Mouse (Mus musculus) MEL (cell line): ENCODE data around the gene Nip7. TPM values are rescaled to one million over a fixed set of nuclear protein-coding genes. Genes with fewer than 3 reads are reported as not detected.

ENCODE experiments used
- DNase-seq: peaks from one replicate; pipeline ENCODE4 v3.0.0; 2011; ENCODE audit warnings: low read depth, low spot score
- H3K27ac ChIP-seq: 2 replicates; pipeline ENCODE4 v1.5.1; 2012; ENCODE audit warnings: low read depth, mild to moderate bottlenecking, control low read depth, low read length, moderate library complexity; ENCODE audit not compliant: control insufficient read depth
- H3K27me3 ChIP-seq, 2 experiments: fragments of 150-350 bp in 1 of 2; sonication (generic) in 1 of 2; 2 replicates each; pipeline ENCODE4 v1.6.1; 2012; ENCODE audit warnings: low read length in 2 of 2, mild to moderate bottlenecking in 2 of 2, improper control_type of control experiment in 1 of 2, moderate library complexity in 1 of 2; ENCODE audit not compliant: insufficient read depth in 2 of 2, control insufficient read depth in 1 of 2
- H3K36me3 ChIP-seq, 2 experiments: 2 replicates each; pipeline ENCODE4 v1.6.1; 2012 to 2014; ENCODE audit warnings: low read length in 2 of 2, improper control_type of control experiment in 1 of 2, inconsistent platforms in 1 of 2, mild to moderate bottlenecking in 1 of 2; ENCODE audit not compliant: insufficient read depth in 2 of 2, control insufficient read depth in 1 of 2
- H3K4me1 ChIP-seq, 2 experiments: fragments of 150-350 bp in 1 of 2; sonication (generic) in 1 of 2; 2 replicates each; pipeline ENCODE4 v1.6.1; 2012; ENCODE audit warnings: low read length in 2 of 2, improper control_type of control experiment in 1 of 2, mild to moderate bottlenecking in 1 of 2; ENCODE audit not compliant: insufficient read depth in 2 of 2, control insufficient read depth in 1 of 2
- H3K4me3 ChIP-seq, 2 experiments: fragments of 150-350 bp in 1 of 2; sonication (generic) in 1 of 2; 2 replicates each; pipeline ENCODE4 v1.5.1; 2012; ENCODE audit warnings: low read depth in 2 of 2, low read length in 2 of 2, mild to moderate bottlenecking in 2 of 2, moderate library complexity in 2 of 2, control low read depth in 1 of 2, improper control_type of control experiment in 1 of 2; ENCODE audit not compliant: control insufficient read depth in 1 of 2, insufficient read depth in 1 of 2
- H3K79me2 ChIP-seq: 2 replicates; pipeline ENCODE4 v1.6.1; 2012; ENCODE audit warnings: mild to moderate bottlenecking, low read length, moderate library complexity; ENCODE audit not compliant: control insufficient read depth, poor library complexity, insufficient read depth
- H3K9ac ChIP-seq: 2 replicates; pipeline ENCODE4 v1.6.1; 2012; ENCODE audit warnings: low read depth, mild to moderate bottlenecking, control low read depth, low read length, moderate library complexity; ENCODE audit not compliant: control insufficient read depth, poor library complexity, severe bottlenecking
- H3K9me3 ChIP-seq: fragments of 150-350 bp; sonication (generic); replicated peaks from 2 replicates; pipeline ENCODE4 v1.6.1; 2012; ENCODE audit warnings: mild to moderate bottlenecking, low read length, improper control_type of control experiment, moderate library complexity; ENCODE audit not compliant: insufficient read depth
- BHLHE40 ChIP-seq: IDR thresholded peaks from 2 replicates; pipeline ENCODE4 v1.6.1; 2012; ENCODE audit warnings: low read depth, mild to moderate bottlenecking, inconsistent platforms, low read length, improper control_type of control experiment, borderline replicate concordance
- CHD1 ChIP-seq: IDR thresholded peaks from 2 replicates; pipeline ENCODE4 v1.6.1; 2012; ENCODE audit warnings: low read depth, mild to moderate bottlenecking, inconsistent platforms, low read length, improper control_type of control experiment
- CHD2 ChIP-seq: IDR thresholded peaks from 2 replicates; pipeline ENCODE4 v1.6.1; 2011; ENCODE audit warnings: low read length, improper control_type of control experiment
- CTCF ChIP-seq, 3 experiments: IDR thresholded peaks in 2 of 3; conservative IDR thresholded peaks in 1 of 3; 2 replicates each; pipeline ENCODE4 v1.5.1; 2011 to 2012; ENCODE audit warnings: low read length in 3 of 3, low read depth in 2 of 3, mild to moderate bottlenecking in 2 of 3, improper control_type of control experiment in 1 of 3, inconsistent platforms in 1 of 3, mixed read lengths in 1 of 3, moderate library complexity in 1 of 3; ENCODE audit not compliant: control insufficient read depth in 1 of 3, insufficient read depth in 1 of 3, poor library complexity in 1 of 3, severe bottlenecking in 1 of 3
- E2F4 ChIP-seq: IDR thresholded peaks from 2 replicates; pipeline ENCODE4 v1.6.1; 2011; ENCODE audit warnings: low read depth, low read length, improper control_type of control experiment, borderline replicate concordance
- ELF1 ChIP-seq: IDR thresholded peaks from 2 replicates; pipeline ENCODE4 v1.6.1; 2014; ENCODE audit warnings: low read depth, mild to moderate bottlenecking, inconsistent platforms, low read length, improper control_type of control experiment, moderate library complexity
- EP300 ChIP-seq, 2 experiments: IDR thresholded peaks; 2 replicates each; pipeline ENCODE4 v1.6.1; 2011; ENCODE audit warnings: improper control_type of control experiment in 2 of 2, low read length in 2 of 2, low read depth in 1 of 2, mild to moderate bottlenecking in 1 of 2
- ETS1 ChIP-seq: IDR thresholded peaks from 2 replicates; pipeline ENCODE4 v1.6.1; 2012; ENCODE audit warnings: low read depth, mild to moderate bottlenecking, inconsistent platforms, low read length, improper control_type of control experiment, moderate library complexity
- GABPA ChIP-seq: IDR thresholded peaks from 2 replicates; pipeline ENCODE4 v1.6.1; 2012; ENCODE audit warnings: low read depth, mild to moderate bottlenecking, inconsistent platforms, low read length, improper control_type of control experiment, moderate library complexity
- GATA1 ChIP-seq: IDR thresholded peaks from 2 replicates; pipeline ENCODE4 v1.6.1; 2011; ENCODE audit warnings: low read depth, low read length, improper control_type of control experiment
- HCFC1 ChIP-seq: IDR thresholded peaks from 2 replicates; pipeline ENCODE4 v1.6.1; 2012; ENCODE audit warnings: low read depth, mild to moderate bottlenecking, inconsistent platforms, low read length, improper control_type of control experiment, moderate library complexity
- JUND ChIP-seq: IDR thresholded peaks from 2 replicates; pipeline ENCODE4 v1.6.1; 2011; ENCODE audit warnings: low read depth, mild to moderate bottlenecking, improper control_type of control experiment, low read length
- KAT2A ChIP-seq: conservative IDR thresholded peaks from 2 replicates; pipeline ENCODE4 v1.6.1; 2012; ENCODE audit warnings: low read depth, low read length, improper control_type of control experiment, inconsistent platforms
- MAFK ChIP-seq: IDR thresholded peaks from 2 replicates; pipeline ENCODE4 v1.6.1; 2011; ENCODE audit warnings: low read depth, mild to moderate bottlenecking, low read length, improper control_type of control experiment, borderline replicate concordance
- MAX ChIP-seq: IDR thresholded peaks from 2 replicates; pipeline ENCODE4 v1.6.1; 2011; ENCODE audit warnings: low read length, improper control_type of control experiment
- MAZ ChIP-seq: IDR thresholded peaks from 2 replicates; pipeline ENCODE4 v1.6.1; 2012; ENCODE audit warnings: low read depth, mild to moderate bottlenecking, inconsistent platforms, low read length, improper control_type of control experiment
- MEF2A ChIP-seq: IDR thresholded peaks from 2 replicates; pipeline ENCODE4 v1.6.1; 2014; ENCODE audit warnings: low read depth, mild to moderate bottlenecking, inconsistent platforms, low read length, improper control_type of control experiment; ENCODE audit not compliant: poor library complexity, insufficient replicate concordance, severe bottlenecking; ENCODE audit errors: extremely low read depth
- MXI1 ChIP-seq: IDR thresholded peaks from 2 replicates; pipeline ENCODE4 v1.6.1; 2011; ENCODE audit warnings: mild to moderate bottlenecking, low read depth, low read length, improper control_type of control experiment
- MYB ChIP-seq: IDR thresholded peaks from 2 replicates; pipeline ENCODE4 v1.6.1; 2011; ENCODE audit warnings: mild to moderate bottlenecking, low read depth, low read length, improper control_type of control experiment
- MYC ChIP-seq: IDR thresholded peaks from 2 replicates; pipeline ENCODE4 v1.6.1; 2011; ENCODE audit warnings: low read depth, mild to moderate bottlenecking, low read length, improper control_type of control experiment, moderate library complexity
- NELFE ChIP-seq: IDR thresholded peaks from 2 replicates; pipeline ENCODE4 v1.6.1; 2011; ENCODE audit warnings: low read depth, low read length, improper control_type of control experiment
- NRF1 ChIP-seq: IDR thresholded peaks from 2 replicates; pipeline ENCODE4 v1.6.1; 2014; ENCODE audit warnings: low read depth, mild to moderate bottlenecking, inconsistent platforms, low read length, improper control_type of control experiment, moderate library complexity; ENCODE audit not compliant: poor library complexity, insufficient read depth, severe bottlenecking
- POLR2A ChIP-seq, 2 experiments: IDR thresholded peaks; 2 replicates each; pipeline ENCODE4 v1.6.1; 2011 to 2012; ENCODE audit warnings: low read length in 2 of 2, mild to moderate bottlenecking in 2 of 2, control low read depth in 1 of 2, improper control_type of control experiment in 1 of 2, low read depth in 1 of 2, moderate library complexity in 1 of 2; ENCODE audit not compliant: control insufficient read depth in 1 of 2, insufficient read depth in 1 of 2, poor library complexity in 1 of 2
- POLR2AphosphoS2 ChIP-seq: IDR thresholded peaks from 2 replicates; pipeline ENCODE4 v1.6.1; 2011; ENCODE audit warnings: low read length, improper control_type of control experiment
- POLR2AphosphoS5 ChIP-seq: IDR thresholded peaks from 2 replicates; pipeline ENCODE4 v1.6.1; 2012; ENCODE audit warnings: low read depth, borderline replicate concordance, mild to moderate bottlenecking, inconsistent platforms, low read length, moderate library complexity, mixed read lengths
- RAD21 ChIP-seq: IDR thresholded peaks from 2 replicates; pipeline ENCODE4 v1.6.1; 2011; ENCODE audit warnings: mild to moderate bottlenecking, low read depth, low read length, improper control_type of control experiment
- RCOR1 ChIP-seq: IDR thresholded peaks from 2 replicates; pipeline ENCODE4 v1.6.1; 2012; ENCODE audit warnings: low read depth, mild to moderate bottlenecking, inconsistent platforms, low read length, improper control_type of control experiment
- SIN3A ChIP-seq: IDR thresholded peaks from 2 replicates; pipeline ENCODE4 v1.6.1; 2012; ENCODE audit warnings: low read length, improper control_type of control experiment, inconsistent platforms
- SMC3 ChIP-seq: IDR thresholded peaks from 2 replicates; pipeline ENCODE4 v1.6.1; 2011; ENCODE audit warnings: low read depth, low read length, improper control_type of control experiment
- TAL1 ChIP-seq: IDR thresholded peaks from 2 replicates; pipeline ENCODE4 v1.6.1; 2012; ENCODE audit warnings: mild to moderate bottlenecking, inconsistent platforms, low read length, moderate library complexity, mixed read lengths
- TBP ChIP-seq: IDR thresholded peaks from 2 replicates; pipeline ENCODE4 v1.8.0; 2011; ENCODE audit warnings: low read depth, low read length, improper control_type of control experiment
- TCF12 ChIP-seq: IDR thresholded peaks from 2 replicates; pipeline ENCODE4 v1.6.1; 2014; ENCODE audit warnings: low read depth, mild to moderate bottlenecking, inconsistent platforms, low read length, improper control_type of control experiment, moderate library complexity
- UBTF ChIP-seq: IDR thresholded peaks from 2 replicates; pipeline ENCODE4 v1.6.1; 2012; ENCODE audit warnings: low read depth, mild to moderate bottlenecking, inconsistent platforms, low read length, improper control_type of control experiment, moderate library complexity, borderline replicate concordance; ENCODE audit not compliant: insufficient read depth
- USF2 ChIP-seq, 2 experiments: IDR thresholded peaks; 2 replicates each; pipeline ENCODE4 v1.6.1; 2011 to 2012; ENCODE audit warnings: improper control_type of control experiment in 2 of 2, low read length in 2 of 2, borderline replicate concordance in 1 of 2, inconsistent platforms in 1 of 2, low read depth in 1 of 2, mild to moderate bottlenecking in 1 of 2; ENCODE audit not compliant: insufficient read depth in 1 of 2
- ZKSCAN1 ChIP-seq: IDR thresholded peaks from 2 replicates; pipeline ENCODE4 v1.6.1; 2012; ENCODE audit warnings: low read depth, mild to moderate bottlenecking, inconsistent platforms, low read length, improper control_type of control experiment, moderate library complexity
- ZMIZ1 ChIP-seq: IDR thresholded peaks from 2 replicates; pipeline ENCODE4 v1.6.1; 2012; ENCODE audit warnings: low read depth, mild to moderate bottlenecking, inconsistent platforms, low read length, improper control_type of control experiment, moderate library complexity
- ZNF384 ChIP-seq: IDR thresholded peaks from 2 replicates; pipeline ENCODE4 v1.6.1; 2012; ENCODE audit warnings: low read depth, mild to moderate bottlenecking, inconsistent platforms, low read length, improper control_type of control experiment
- polyA plus RNA-seq, 2 experiments: library from polyadenylated mRNA; stranded (reverse) in 1 of 2; unstranded in 1 of 2; fragments of >175 nt in 1 of 2; fragments of >200 nt in 1 of 2; gene quantifications; 2 replicates each; pipeline versions ENCODE4 v1.2.1 to v1.2.4; 2012; ENCODE audit warnings: low replicate concordance in 2 of 2, low read depth in 1 of 2; ENCODE audit not compliant: insufficient read length in 2 of 2, insufficient read depth in 1 of 2, missing spikeins in 1 of 2
- total RNA-seq: library from RNA; depleted of rRNA; stranded (reverse); fragments of 300-350 nt; gene quantifications from 2 replicates; pipeline ENCODE4 v1.2.3, GENCODE M21; 2012

Gene Nip7
- total and polyA plus RNA-seq, 3 experiments: 189 to 336 (median 278) TPM

DNA sequence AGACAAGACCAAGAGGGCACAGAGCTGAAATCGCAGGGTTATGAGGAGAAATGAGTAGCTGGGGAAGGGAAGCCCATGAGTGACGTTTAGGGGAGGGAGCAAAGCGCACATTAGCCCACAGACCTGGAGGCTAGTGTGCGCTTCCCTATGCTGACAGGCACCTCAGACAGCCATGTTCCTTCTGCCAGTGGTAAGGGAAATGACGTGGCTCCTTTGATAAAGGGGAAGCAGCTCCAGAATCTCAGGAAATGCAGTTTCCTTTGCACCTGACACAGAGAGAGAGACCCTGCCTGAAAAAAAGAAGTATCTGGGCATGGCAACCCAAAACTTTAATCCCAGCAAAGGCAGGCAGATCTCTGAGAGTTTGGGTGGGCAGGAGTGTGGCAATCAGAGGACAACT lies 26.6 kb upstream of the Nip7 start:
- no peak overlapping the region; a peak in 2 of 4 replicates for H3K4me3 ChIP-seq
- no peaks in the 10 kb centered on the region for H3K27me3 ChIP-seq
- peaks cover 0 to 22% of the 10 kb centered on the region in 2 experiments; a peak in 2 of 4 replicates for H3K36me3 ChIP-seq
- peaks cover 12% of the 10 kb centered on the region for H3K79me2 ChIP-seq
- H3K9ac ChIP-seq: peak overlapping the region; percentile 30
- peak overlapping the region; percentile 62 for H3K27ac ChIP-seq
- H3K9me3 ChIP-seq: no peaks in the 10 kb centered on the region
- peaks cover 0 to 20% of the 10 kb centered on the region in 2 experiments; a peak in 3 of 4 replicates for H3K4me1 ChIP-seq
- peak; percentile 74 for DNase-seq
- TF ChIP-seq CHD2 (no peak), CTCF (IDR thresholded peaks at IDR 0.05 in 2 of 3, conservative IDR thresholded peaks at IDR 0.05 in 1 of 3; ENCODE audit: control insufficient read depth in 1 of 3, insufficient read depth in 1 of 3, low read depth in 2 of 3, low read length in 3 of 3, poor library complexity in 1 of 3, severe bottlenecking in 1 of 3) (no peak), RAD21 (no peak), TBP (0 out of 2 replicates have a peak, but pooled peaks have one; percentile 19), BHLHE40 (peak; percentile 52; the same call in 1 of the 2 replicates), ZNF384 (no peak), MYC (no peak), USF2 (IDR thresholded peaks at IDR 0.05; ENCODE audit: borderline replicate concordance in 1 of 2, insufficient read depth in 1 of 2, low read depth in 1 of 2, low read length in 2 of 2) (no peak), TCF12 (no peak; the same call in 1 of the 2 replicates), CHD1 (no peak), POLR2AphosphoS2 (no peak), GATA1 (peak; percentile 52), POLR2A (IDR thresholded peaks at IDR 0.05; ENCODE audit: control insufficient read depth in 1 of 2, insufficient read depth in 1 of 2, low read depth in 1 of 2, low read length in 2 of 2, poor library complexity in 1 of 2) (peak in 1 of 2 experiments; percentile 44; a peak in 1 of 4 replicates), TAL1 (no peak), ZMIZ1 (no peak), GABPA (no peak), NELFE (peak; percentile 48), KAT2A (no peak), HCFC1 (peak; percentile 53; the same call in 1 of the 2 replicates), MYB (no peak), E2F4 (no peak), EP300 (IDR thresholded peaks at IDR 0.05; ENCODE audit: low read depth in 1 of 2, low read length in 2 of 2) (peak; percentile 28 to 44; a peak in 1 of 4 replicates), MXI1 (no peak), MAX (0 out of 2 replicates have a peak, but pooled peaks have one; percentile 34), ZKSCAN1 (no peak), POLR2AphosphoS5 (no peak), MAZ (no peak), JUND (no peak), MAFK (no peak), RCOR1 (no peak), SIN3A (no peak), NRF1 (no peak), SMC3 (no peak; the same call in 1 of the 2 replicates), UBTF (no peak), ETS1 (peak; percentile 56), ELF1 (peak; percentile 39; the same call in 1 of the 2 replicates), MEF2A (no peak)
